Mouse (Mus musculus) E14TG2a.4 (cell line): ENCODE measurements around the gene Kctd4.

Experiments used
- CTCF ChIP-seq: conservative IDR thresholded peaks from 2 replicates; pipeline ENCODE4 v1.5.1; 2014; ENCODE audit warnings: low read length
- NANOG ChIP-seq: IDR thresholded peaks from 2 replicates; pipeline ENCODE4 v1.6.1; 2014; ENCODE audit warnings: borderline replicate concordance, low read length, mixed read lengths
- POU5F1 ChIP-seq: IDR thresholded peaks from 2 replicates; pipeline ENCODE4 v1.6.1; 2014; ENCODE audit warnings: low read length, borderline replicate concordance

DNA sequence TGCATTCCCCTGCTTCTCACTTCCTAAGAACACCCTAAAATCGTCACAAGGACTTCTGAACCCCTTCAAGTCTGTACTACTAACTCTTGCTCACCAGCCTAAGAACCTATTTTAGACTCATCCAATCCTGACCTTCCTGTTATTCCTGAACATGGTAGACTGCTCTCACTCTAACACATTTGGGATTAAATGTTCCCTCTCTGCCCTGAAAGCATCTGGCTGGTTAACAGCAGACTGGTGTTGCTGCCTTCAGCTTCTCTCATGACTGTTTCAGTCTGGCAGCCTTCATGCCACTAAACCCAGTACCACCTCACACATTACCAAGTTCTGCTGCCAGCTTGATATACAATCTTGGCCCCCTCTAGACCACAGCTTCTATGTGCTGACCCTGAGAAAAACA lies 34.4 kb downstream of the Kctd4 start:
- TF ChIP-seq CTCF (no peak), POU5F1 (no peak), NANOG (no peak)
